Mouse (Mus musculus): ENCODE data around the gene Gm6034. TPM values are rescaled to one million over a fixed set of nuclear protein-coding genes. Genes with fewer than 3 reads are reported as not detected.
"Not testable (repeated sequence)": the region's sequence is repeated elsewhere in the genome, so short reads cannot be mapped to it uniquely, and the experiment has no call there.

Gene Gm6034
- polyA plus RNA-seq, 1 experiment, result not detected

DNA sequence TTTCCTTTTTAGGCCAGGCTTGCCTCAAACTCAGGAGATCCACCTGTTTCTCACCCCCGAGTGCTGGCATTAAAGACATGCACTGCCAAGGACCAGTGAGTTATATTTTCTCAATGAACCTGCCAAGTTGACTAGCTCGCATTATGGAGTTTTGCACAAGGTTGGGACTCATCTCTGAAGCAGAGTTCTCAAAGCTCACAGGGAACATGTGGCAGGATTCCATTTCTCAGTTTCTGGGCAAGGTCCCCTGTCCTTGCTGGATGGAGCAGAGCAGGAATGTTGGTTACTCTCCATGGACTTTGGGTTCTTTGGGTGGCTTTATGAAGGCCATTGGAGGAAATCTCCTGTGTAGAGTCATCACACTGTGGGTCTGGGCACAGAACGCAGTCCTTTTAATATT, 525 bp downstream of the Gm6034 start:
- Histone ChIP-seq H3K4me3 (replicated peaks) (peak overlapping the region; percentile 62), H3K36me3 (ENCODE audit: control insufficient read depth) (no peaks in the 10 kb centered on the region), H3K4me1 (ENCODE audit: control insufficient read depth) (peaks cover 12% of the 10 kb centered on the region), H3K9me3 (ENCODE audit: control insufficient read depth, low read length) (no peaks in the 10 kb centered on the region), H3K27me3 (ENCODE audit: control insufficient read depth) (no peaks in the 10 kb centered on the region)
- TF ChIP-seq TAL1 (IDR thresholded peaks at IDR 0.05; ENCODE audit: low read length), result no peak

DNA sequence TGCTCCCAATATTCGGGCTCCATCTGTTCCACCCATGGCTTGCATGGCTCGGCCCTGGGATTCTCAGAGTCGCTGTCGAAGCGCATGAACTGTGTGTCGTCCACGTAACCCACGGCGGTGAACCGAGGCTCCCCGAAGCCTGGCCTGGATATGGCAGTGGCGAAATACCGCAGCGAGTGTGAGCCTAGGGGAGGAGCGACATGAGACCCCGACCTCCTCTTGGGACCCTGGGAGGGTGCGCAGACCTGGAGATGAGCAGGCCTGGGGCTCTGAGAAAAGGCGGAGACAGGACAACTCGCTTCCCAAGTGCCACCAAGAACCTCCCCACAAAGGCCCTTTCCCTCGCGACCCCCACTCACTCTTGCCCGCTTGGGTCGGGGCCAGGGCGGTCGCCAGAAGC, 15.2 kb downstream of the Gm6034 start:
- H3K9me3 ChIP-seq (ENCODE audit: control insufficient read depth, low read length); H3K27me3 ChIP-seq (ENCODE audit: control insufficient read depth); H3K36me3 ChIP-seq (ENCODE audit: control insufficient read depth); H3K4me3 ChIP-seq (replicated peaks); H3K4me1 ChIP-seq (ENCODE audit: control insufficient read depth): not testable (repeated sequence)

DNA sequence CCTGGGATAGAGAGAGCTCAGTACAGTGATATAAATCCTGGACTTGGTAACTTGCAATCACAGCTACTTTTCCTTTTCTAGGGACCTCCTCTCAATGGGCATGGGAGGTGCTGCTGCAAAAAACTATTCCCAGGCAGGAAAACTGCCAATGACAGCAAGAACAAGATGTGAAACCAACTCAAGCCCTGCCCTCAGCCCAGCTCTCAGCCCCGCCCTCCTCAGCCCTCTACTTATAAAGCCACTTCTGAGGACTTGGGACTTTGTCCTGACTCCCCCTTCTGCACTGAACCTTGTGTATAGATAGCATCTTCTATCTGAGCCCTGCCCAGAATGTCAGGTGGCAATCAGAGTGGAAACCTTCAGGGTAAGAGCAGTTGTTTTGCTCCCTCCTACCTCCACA, 15.6 kb downstream of the Gm6034 start, which contains the start of gene Gm11127:
Gene Gm11127, minus strand, starts transcription at position 10 of the 400 bp plus-strand sequence.
- not testable (repeated sequence) for H3K36me3 ChIP-seq (ENCODE audit: control insufficient read depth); H3K4me3 ChIP-seq (replicated peaks); H3K4me1 ChIP-seq (ENCODE audit: control insufficient read depth); H3K9me3 ChIP-seq (ENCODE audit: control insufficient read depth, low read length); H3K27me3 ChIP-seq (ENCODE audit: control insufficient read depth)

DNA sequence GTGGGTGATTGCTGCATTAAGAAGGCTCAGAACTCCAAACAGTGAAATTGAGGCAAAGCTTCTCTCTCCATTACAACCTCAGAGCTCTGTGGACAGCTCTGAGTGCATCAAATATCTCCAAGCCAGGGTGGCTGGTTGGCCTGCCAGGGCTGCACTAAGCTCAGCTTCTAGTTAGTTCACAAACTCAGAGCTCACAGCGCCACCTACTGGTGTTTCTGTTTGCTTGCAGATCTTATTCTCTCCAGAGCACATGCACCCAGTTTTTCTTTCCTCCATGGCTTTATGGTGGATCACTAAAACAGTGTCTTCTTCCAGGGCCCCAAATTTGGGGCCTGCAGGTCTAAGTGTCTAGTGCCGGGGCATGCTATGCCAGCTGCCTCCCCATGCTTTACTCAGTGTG, 18.1 kb downstream of the Gm6034 start:
- H3K36me3 ChIP-seq (ENCODE audit: control insufficient read depth), result no peaks in the 10 kb centered on the region
- no peaks in the 10 kb centered on the region for H3K9me3 ChIP-seq (ENCODE audit: control insufficient read depth, low read length)
- no peak overlapping the region for H3K4me3 ChIP-seq (replicated peaks)
- H3K4me1 ChIP-seq (ENCODE audit: control insufficient read depth), result no peaks in the 10 kb centered on the region
- no peak for TF ChIP-seq TAL1 (IDR thresholded peaks at IDR 0.05; ENCODE audit: low read length)
- no peak for TF ChIP-seq GATA1 (IDR thresholded peaks at IDR 0.05; ENCODE audit: low read length)
- no peaks in the 10 kb centered on the region; the same call in 1 of the 2 replicates for H3K27me3 ChIP-seq (ENCODE audit: control insufficient read depth)

DNA sequence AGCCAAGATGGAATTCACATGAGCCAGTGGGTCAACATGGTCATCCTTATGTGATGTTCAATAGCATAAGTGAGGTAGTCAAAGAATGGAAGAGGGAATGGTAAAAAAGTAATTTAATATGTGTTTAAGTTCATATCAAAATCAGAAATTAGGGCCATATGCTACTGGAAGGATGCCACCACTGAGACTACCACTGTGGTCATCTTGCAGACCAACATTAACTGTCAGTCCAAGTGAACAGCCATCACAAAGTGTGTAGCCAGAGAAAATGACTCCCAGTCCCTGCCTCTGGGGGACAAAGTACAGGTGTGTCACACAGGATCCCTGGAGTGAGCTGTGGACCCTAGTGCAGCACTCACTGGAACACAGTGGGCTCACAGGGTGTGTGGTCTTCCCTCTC, 39.1 kb downstream of the Gm6034 start:
- peaks cover 40% of the 10 kb centered on the region for H3K27me3 ChIP-seq (ENCODE audit: control insufficient read depth)
- H3K4me1 ChIP-seq (ENCODE audit: control insufficient read depth); H3K4me3 ChIP-seq (replicated peaks); H3K9me3 ChIP-seq (ENCODE audit: control insufficient read depth, low read length); H3K36me3 ChIP-seq (ENCODE audit: control insufficient read depth): not testable (repeated sequence)

DNA sequence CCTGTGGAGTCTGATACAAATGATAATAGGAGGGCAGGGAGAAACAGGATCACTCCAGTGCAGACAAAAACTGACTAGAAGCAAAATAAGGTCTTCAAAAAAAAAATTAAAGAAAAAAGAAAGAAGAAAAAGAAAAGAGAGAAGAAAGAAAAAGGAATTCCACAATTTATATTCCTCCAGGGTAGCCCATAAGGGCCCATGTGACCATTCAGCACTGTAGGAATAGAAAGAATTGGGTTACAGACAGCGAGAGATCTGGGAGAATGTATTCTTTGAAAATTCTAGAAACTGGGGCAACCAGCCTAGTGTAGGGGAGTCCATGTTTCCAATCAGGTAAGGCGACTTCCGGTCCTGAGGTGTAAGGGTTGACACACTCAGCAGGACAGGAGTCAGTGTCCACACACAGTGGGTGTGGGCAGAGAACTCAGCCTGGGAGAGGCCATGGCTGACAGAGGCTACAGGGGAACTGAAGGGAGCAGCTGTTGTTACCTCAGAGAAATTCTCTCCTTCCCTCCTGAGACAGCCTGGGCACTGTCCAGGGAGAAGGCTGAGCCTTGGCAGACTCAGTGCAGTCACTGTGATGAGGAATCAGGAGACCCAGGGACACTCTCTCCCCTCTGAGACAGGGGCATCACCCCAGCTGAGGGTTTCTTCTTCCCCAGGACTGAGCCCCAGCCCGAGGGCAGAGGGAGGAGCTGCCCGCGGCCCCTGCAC, 39.9 kb downstream of the Gm6034 start:
- not testable (repeated sequence) for H3K36me3 ChIP-seq (ENCODE audit: control insufficient read depth); H3K4me3 ChIP-seq (replicated peaks); H3K4me1 ChIP-seq (ENCODE audit: control insufficient read depth); H3K9me3 ChIP-seq (ENCODE audit: control insufficient read depth, low read length)
- peaks cover 43% of the 10 kb centered on the region for H3K27me3 ChIP-seq (ENCODE audit: control insufficient read depth)

DNA sequence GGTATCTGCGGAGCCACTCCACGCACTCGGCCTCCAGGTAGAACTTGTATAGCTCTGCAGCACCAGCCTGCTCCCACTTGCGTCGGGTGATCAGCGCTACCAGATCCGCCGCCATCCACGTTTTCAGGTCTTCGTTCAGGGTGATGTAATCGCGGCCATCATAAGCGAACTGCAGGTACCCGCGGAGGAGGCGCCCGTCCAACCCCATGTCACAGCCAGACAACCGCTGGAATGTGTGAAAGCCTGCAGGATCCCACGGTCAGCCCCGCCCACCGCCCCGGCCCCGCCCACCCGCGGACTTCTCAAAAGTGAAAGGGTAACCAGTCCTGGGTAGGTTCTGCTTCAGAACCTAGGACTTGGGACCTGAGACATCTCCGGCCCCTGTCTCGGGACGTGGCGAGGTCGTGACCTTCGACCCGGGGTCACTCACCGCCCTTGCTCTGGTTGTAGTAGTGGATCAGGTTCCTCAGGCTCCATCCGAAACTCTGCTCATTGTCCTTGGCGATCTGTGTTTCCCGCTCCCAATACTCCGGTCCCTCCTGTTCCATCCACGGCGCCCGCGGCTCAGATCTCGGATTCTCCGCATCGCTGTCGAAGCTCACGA, 40.6 kb downstream of the Gm6034 start:
- H3K9me3 ChIP-seq (ENCODE audit: control insufficient read depth, low read length), result no peaks in the 10 kb centered on the region
- peaks cover 2% of the 10 kb centered on the region; the same call in 1 of the 2 replicates for H3K4me1 ChIP-seq (ENCODE audit: control insufficient read depth)
- H3K36me3 ChIP-seq (ENCODE audit: control insufficient read depth), result no peaks in the 10 kb centered on the region
- peaks cover 43% of the 10 kb centered on the region for H3K27me3 ChIP-seq (ENCODE audit: control insufficient read depth)
- no peak for TF ChIP-seq GATA1 (IDR thresholded peaks at IDR 0.05; ENCODE audit: low read length)
- no peak for TF ChIP-seq TAL1 (IDR thresholded peaks at IDR 0.05; ENCODE audit: low read length)
- peak overlapping the region; percentile 40 for H3K4me3 ChIP-seq (replicated peaks)

DNA sequence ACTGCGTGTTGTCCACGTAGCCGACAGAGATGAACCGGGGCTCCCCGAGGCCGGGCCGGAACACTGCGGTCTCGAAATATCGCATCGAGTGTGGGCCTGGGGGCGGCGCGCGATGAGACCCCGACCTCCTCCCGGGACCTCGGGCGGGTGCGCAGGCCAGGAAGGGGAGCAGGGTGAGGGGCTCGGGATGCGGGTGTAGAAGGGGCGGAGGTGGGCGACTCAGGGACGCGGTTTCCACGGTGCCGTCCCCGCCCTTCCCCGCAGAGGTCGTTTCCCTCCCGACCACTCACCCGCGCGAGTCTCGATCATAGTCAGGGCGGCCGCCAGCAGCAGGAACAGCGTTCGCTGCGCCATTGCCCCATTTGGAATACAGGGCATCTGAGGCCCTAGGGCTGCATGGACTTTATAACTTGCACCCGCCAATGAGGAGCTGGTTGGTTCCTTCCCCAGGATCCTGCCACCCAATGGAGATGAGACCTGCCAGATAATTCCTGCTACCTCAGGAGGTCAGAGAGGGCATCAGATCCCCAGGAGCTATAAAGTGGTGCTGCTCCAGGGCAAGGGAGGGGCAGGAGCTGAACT, 41.2 kb downstream of the Gm6034 start:
- Histone ChIP-seq H3K27me3 (ENCODE audit: control insufficient read depth) (peaks cover 43% of the 10 kb centered on the region), H3K36me3 (ENCODE audit: control insufficient read depth) (no peaks in the 10 kb centered on the region), H3K4me3 (replicated peaks) (peak overlapping the region; percentile 40), H3K9me3 (ENCODE audit: control insufficient read depth, low read length) (no peaks in the 10 kb centered on the region), H3K4me1 (ENCODE audit: control insufficient read depth) (peaks cover 2% of the 10 kb centered on the region; the same call in 1 of the 2 replicates)
- TF ChIP-seq TAL1 (IDR thresholded peaks at IDR 0.05; ENCODE audit: low read length) (no peak), GATA1 (IDR thresholded peaks at IDR 0.05; ENCODE audit: low read length) (no peak)

DNA sequence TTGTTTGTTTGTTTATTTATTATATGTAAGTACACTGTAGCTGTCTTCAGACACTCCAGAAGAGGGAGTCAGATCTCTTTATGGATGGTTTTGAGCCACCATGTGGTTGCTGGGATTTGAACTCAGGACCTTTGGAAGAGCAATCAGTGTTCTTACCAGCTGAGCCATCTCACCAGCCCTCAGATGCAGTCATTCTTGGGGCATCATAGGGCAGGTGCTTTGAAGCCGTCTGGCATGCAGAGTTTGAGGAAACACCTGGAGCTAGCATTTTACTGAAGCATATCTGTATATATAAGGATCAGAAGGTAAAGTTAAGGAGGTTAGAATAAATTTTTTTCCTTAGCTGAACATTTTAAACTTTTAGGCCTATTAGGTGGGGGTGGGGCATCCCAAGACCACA, 43.2 kb downstream of the Gm6034 start:
- not testable (repeated sequence) for H3K9me3 ChIP-seq (ENCODE audit: control insufficient read depth, low read length); H3K4me3 ChIP-seq (replicated peaks); H3K4me1 ChIP-seq (ENCODE audit: control insufficient read depth); H3K36me3 ChIP-seq (ENCODE audit: control insufficient read depth)
- H3K27me3 ChIP-seq (ENCODE audit: control insufficient read depth), result peaks cover 39% of the 10 kb centered on the region

DNA sequence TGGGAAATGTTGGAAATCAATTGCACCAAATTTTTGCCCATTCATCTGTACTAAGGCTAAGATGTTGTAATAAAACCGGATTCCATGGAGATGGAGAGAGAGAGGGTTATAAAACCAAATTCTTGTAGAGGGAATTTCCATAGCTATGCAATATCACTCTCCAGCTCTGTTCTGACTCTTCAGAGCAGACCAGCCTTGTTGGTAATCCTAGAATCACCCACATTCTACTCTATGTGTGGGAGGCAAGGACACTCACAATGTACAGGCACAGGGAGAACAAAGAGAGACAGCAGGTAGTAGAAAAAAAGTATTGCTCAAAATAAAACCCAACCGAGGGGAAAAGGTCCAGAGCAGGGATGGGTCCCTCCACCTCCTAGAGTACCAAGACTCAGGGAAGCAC, 49.2 kb downstream of the Gm6034 start:
- not testable (repeated sequence) for H3K9me3 ChIP-seq (ENCODE audit: control insufficient read depth, low read length)

DNA sequence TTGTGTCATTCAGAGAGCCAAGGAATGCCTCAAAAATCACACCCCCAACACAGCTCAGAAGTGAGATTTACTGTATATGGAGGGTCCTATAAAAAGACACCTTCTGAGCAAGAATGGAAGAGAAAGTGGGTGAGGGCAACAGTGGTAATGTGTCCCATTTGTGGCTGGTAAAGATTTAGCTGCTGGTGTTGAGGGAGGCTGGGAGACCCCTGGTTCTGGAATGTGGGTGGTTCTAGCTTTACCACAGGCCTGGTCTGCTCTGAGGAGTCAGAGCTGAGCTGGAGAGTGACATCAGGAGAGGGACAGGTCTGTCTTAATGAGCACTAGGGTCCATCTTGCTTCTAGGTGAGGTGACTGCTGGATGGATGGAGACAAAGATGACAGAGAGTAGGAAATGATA, 49.8 kb downstream of the Gm6034 start:
- not testable (repeated sequence) for H3K9me3 ChIP-seq (ENCODE audit: control insufficient read depth, low read length); H3K4me3 ChIP-seq (replicated peaks); H3K27me3 ChIP-seq (ENCODE audit: control insufficient read depth); H3K36me3 ChIP-seq (ENCODE audit: control insufficient read depth); H3K4me1 ChIP-seq (ENCODE audit: control insufficient read depth)

More for the DNA sequence above, 49.2 kb downstream of the Gm6034 start:
- H3K27me3 ChIP-seq (ENCODE audit: control insufficient read depth); H3K4me1 ChIP-seq (ENCODE audit: control insufficient read depth); H3K4me3 ChIP-seq (replicated peaks); H3K36me3 ChIP-seq (ENCODE audit: control insufficient read depth): not testable (repeated sequence)
